Mouse (Mus musculus) cerebellum, adult 8-10 months (tissue): ENCODE data around the gene Cipc.

Source experiments
- DNase-seq: peaks from one replicate; pipeline ENCODE4 v3.0.0; 2022

Cipc gene

DNA sequence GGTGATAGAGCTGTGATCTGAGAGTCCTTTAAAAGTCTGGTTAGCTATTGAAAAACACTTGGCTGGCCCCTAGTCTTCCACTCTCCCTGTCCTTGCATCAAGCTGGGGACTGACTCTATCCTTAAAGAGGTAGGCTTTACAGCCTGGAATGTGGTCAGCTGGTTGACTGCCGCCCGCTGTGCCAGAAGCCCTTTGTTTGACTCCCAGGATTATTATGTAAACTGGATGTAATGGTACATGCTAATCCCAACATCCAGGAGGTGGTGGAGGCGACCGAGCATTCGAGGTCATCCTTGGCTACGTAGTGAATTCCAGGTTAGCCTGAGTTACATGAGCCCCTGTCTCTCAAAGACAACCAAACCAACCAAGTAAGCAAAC lies 14.3 kb upstream of the Cipc start:
- no peak for DNase-seq

DNA sequence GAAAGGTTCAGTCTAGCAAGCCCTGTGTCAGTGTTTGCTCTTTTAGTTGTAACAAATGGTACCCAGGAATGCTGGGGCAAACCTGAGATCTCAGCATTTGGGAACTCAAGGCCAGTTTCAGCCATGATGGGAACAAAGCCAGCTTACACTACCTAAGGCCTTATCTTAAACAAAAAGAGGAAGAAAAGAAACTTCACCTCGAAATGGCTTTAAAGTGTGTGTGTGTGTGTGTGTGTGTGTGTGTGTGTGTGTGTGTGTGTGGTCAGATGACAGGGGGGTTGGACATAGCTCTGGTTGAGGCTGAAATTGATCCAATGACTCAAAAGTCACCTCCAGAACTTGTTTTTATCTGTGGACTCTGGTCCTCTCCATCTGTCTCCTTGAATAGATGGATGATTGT lies 12.1 kb upstream of the Cipc start:
- no peak for DNase-seq

DNA sequence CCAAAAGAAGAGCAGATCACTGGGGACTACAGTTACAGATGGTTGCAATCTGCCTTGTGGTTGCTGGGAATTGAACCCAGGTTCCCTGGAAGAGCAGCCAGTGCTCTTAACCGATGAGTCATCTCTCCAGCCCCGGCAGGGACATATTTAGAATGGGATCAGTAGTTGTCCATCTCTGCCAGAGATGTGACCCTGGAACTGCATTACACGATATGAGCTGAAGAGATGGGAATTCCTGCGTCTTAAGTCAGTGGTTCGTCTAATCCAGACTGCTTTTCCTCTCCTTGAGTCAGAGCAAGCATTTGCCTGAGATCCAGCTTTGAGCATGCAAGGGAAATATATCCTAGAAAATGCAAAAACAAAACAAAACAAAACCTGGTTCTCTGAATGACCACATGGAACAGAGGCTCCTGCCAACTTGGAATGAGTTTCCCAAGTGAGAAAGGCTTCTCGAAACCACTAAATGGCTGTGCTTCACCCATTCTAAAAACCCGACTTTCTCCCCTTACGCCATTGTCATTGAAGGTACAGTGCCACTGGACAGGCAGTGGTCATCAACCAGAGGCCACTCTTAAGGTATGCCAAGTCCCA lies 11.1 kb upstream of the Cipc start:
- no peak for DNase-seq

- no peak for DNase-seq
Measured at GRCm38 (mm10) chr12:86936587-86937343, 10.1 kb upstream of the Cipc start.

- DNase-seq = no peak
Measured at GRCm38 (mm10) chr12:86938571-86938970, 8.3 kb upstream of the Cipc start.

DNA sequence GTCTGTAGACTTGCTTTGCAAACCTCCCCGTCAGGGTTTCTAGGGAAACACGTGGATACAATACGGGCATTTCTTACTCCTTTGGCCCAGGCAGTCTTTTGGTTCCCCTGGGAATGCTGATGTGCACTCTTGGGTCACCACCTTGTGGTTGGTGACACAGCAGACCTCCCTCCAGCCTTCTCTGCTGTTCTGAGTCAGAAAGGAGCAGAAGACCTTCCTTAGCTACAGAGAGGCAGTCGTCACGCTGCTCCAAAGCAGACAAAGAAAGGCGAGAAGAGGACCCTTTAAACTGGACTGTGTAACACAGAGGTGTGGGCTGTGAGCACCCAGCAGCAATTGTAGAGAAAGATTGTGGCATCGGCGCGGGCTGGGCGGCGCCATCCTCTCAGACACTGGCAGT lies 5.7 kb upstream of the Cipc start:
- DNase-seq = no peak

GRCm38 (mm10) chr12:86941734-86942486 lies 4.9 kb upstream of the Cipc start:
- DNase-seq = no peak

- DNase-seq = no peak
Measured at GRCm38 (mm10) chr12:86943421-86943820, 3.4 kb upstream of the Cipc start.

- DNase-seq = peak; percentile 77
Measured at GRCm38 (mm10) chr12:86945126-86945525, 1.7 kb upstream of the Cipc start.

- DNase-seq = peak; percentile 63
Measured at GRCm38 (mm10) chr12:86946301-86946781, 502 bp upstream of the Cipc start.

DNA sequence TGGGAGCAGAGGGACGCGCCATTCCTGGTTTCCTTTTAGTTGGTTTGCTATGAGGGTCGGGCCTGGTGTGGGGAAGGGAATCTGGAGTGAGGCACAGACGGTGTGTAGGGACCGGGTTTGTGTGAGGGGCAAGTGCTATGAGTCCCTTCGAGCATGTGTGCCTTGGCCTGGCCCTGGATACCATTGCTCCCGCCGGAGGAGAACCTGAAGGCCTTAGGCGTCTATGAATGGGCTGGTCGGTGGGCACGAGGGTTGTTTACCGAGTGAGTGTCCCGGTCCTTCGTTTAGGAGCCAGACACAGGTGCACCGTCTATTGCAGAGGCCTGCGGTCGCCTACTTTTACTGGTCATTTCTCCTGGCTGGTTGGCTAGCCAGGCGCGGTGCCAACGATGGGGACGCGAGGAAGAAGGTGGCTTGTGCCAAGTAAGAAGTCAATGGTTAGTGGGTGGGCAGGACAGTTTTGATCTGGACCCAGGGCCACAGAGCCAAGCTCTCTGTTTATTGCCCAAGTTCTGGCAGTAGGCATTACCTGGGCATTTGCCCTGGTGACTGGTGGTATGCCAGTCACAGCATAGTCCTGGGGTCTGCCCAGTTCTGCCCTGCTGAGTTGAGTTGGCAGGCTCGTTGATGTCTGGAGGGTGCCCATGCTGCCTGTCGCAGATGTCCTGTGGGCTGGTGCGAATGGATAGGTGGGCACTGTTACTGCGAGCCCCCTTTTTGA lies 998 bp downstream of the Cipc start:
- DNase-seq = peak; percentile 95

DNA sequence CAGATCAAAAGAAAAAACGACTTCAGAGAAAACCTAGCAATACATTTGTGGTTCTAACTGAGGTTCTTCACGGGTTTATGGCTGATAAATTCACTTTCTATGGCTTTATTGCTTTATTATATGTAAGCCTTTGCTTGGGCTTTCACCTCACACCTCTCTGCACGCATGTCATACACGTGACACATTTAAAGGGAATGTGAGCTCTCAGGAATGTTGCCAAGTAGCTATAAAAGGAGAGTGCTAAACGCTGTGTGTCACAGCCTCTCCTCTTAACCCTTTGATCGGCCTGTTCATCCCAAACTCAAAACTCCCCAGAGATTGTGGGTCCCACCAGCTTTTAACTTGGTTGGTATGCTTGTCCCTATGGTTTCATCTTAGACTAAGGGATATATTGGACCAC lies 1.8 kb downstream of the Cipc start:
- peak; percentile 54 for DNase-seq

- DNase-seq = no peak
Measured at GRCm38 (mm10) chr12:86949501-86949900, 2.7 kb downstream of the Cipc start.

DNA sequence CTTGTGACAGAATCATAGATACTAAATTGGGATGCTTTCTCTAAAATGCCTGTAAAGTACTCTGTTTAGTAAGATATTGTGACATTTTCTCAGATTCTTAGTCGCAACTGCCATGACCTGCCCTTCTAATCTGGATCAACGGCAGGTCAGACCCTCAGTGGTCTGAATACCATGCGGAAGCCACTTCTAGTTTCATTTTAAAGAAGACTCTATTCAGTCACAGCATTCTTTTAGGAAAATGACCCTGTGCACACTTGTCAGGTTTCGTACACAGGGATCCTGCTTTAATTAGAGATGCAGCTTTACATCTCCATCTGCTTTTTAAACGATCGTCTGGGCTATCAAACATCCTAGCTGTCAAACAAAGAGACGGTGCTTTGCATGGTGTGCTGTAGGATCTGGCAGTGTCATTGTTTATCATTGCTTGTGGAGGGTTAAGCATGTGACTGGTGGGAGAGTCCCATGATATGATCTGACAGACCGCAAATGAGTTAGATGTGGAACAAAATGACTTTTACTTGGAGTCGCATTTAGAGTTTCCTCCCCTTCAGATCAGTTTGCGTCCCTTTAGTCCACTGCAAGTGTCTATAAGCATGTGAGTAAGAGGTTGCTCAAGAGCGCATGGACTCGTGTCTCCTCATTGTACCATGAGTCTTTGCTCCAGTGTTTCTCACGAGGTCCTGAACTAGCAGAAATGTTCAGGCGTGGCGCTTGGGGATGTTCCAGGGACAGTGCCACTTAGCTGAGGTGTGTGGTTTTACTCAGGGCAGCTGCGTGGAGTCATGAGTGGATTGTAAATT lies 3.5 kb downstream of the Cipc start:
- peak; percentile 46 for DNase-seq

DNA sequence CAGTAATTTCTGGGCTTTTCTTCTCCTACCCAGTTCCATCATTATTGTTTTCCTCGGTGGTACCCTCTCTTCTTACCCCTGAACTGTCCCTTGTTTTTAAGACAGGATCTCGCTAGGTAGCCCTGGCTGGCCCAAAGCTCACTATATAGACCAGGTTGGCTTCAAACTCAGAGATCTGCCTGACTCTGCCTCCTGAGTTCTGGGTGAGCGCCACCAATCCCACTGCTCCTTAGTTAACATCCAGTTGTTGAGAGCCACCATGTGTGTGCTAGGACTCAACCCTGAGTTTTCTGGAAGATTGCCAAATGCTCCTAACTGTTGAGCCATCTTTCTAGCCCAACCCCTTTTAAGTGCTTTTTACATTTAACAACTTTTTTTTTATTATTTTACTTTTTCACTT lies 4.1 kb downstream of the Cipc start:
- no peak for DNase-seq

- no peak for DNase-seq
Measured at GRCm38 (mm10) chr12:86952331-86952850, 5.5 kb downstream of the Cipc start.

DNA sequence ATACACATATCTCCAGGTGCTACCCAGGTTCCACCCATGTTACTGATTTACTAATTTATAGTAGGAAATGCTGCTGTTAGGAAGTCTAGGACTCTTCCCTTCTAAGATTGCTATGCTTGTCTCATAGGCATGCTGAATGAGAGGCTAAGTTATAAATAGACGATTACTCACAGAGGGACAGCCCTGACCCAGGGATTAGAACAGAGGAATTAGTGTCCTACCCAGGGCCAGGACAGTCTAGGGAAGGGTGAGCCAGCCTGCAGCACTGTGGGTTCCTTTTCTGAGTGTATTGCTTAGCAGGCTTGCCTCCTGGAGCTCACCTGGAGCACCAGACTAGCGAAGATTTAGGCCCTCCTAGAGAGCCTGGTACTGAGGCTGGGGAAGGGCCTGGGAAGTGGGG lies 9.1 kb downstream of the Cipc start:
- DNase-seq = no peak

DNA sequence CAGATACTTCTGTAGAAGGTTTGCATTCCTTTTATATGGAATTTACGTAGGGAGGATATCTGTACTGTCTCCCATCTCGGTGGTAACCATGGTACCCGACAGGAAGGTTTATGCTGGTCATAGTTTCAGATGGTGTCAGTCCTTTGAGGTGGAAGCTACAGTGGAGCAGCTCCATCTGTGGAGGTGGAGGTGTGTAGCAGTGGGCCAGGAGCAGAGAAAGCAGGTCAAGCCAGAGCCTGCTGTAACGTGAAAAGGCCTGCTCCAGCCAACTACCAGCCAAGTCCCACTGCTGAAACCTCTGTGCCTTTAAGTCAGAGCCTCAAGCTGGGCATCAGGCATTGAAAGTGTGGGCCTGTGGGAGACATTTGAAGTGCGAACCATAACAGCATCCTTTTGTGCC lies 11.7 kb downstream of the Cipc start:
- DNase-seq = peak; percentile 41

DNA sequence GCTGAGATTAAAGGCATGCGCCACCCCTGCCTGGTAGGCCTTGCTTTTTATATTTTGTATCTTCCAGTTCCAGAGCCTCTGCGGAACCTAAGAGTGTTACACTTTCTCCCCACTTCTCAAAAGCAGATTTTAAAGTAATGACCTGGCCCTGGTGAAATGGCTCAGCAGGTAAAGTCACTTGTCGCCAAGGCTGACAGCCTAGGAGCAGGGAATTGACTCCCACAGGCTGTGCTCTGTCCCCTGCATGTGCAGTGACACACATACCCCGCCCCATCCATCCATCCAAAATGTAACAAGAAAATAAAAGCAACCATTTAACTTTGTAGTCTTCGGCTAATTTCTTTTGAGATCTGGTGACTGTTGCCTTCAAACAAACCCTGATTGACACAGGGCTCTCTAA lies 12.8 kb downstream of the Cipc start:
- peak; percentile 47 for DNase-seq

GRCm38 (mm10) chr12:86960138-86960537 lies 13.3 kb downstream of the Cipc start:
- DNase-seq = peak; percentile 92

- DNase-seq = peak; percentile 49
Measured at GRCm38 (mm10) chr12:86960791-86961335, 14.0 kb downstream of the Cipc start.
